Mouse (Mus musculus) hindbrain, embryonic 11.5 days (tissue): ENCODE data around the gene Olfr524. TPM values are rescaled to one million over a fixed set of nuclear protein-coding genes. Genes with fewer than 3 reads are reported as not detected.

Experiments used
- ATAC-seq: fragments of 200-750 bp; cut with Nextera tagmentation; 2 replicates; pipeline ENCODE4 v1.8.0; 2017; ENCODE audit warnings: mild to moderate bottlenecking, moderate TSS enrichment, moderate library complexity; ENCODE audit not compliant: low FRiP score
- DNase-seq: peaks from one replicate; pipeline ENCODE4 v3.0.0-alpha.2; 2015; ENCODE audit warnings: low spot score
- H3K27ac ChIP-seq: fragments of 300-500 bp; sonication (generic); 2 replicates; pipeline ENCODE4 v1.5.1; 2014; ENCODE audit warnings: mild to moderate bottlenecking, low read depth, low read length
- H3K27me3 ChIP-seq: fragments of 300-500 bp; sonication (generic); 2 replicates; pipeline ENCODE4 v1.6.1; 2014; ENCODE audit warnings: mild to moderate bottlenecking, low read length, moderate library complexity, mixed read lengths; ENCODE audit not compliant: control insufficient read depth, insufficient read depth
- H3K36me3 ChIP-seq: fragments of 300-500 bp; sonication (generic); 2 replicates; pipeline ENCODE4 v1.6.1; 2014; ENCODE audit warnings: mild to moderate bottlenecking, low read length, moderate library complexity, mixed read lengths; ENCODE audit not compliant: control insufficient read depth, insufficient read depth
- H3K4me1 ChIP-seq: fragments of 300-500 bp; sonication (generic); replicated peaks from 2 replicates; pipeline ENCODE4 v1.6.1; 2014; ENCODE audit warnings: low read length, mixed read lengths; ENCODE audit not compliant: control insufficient read depth, insufficient read depth
- H3K4me2 ChIP-seq: fragments of 300-500 bp; sonication (generic); replicated peaks from 2 replicates; pipeline ENCODE4 v1.6.1; 2014; ENCODE audit warnings: mild to moderate bottlenecking, low read depth, low read length
- H3K4me3 ChIP-seq: fragments of 300-500 bp; sonication (generic); 2 replicates; pipeline ENCODE4 v1.5.1; 2014; ENCODE audit warnings: low read depth, low read length
- H3K9ac ChIP-seq: fragments of 300-500 bp; sonication (generic); 2 replicates; pipeline ENCODE4 v1.6.1; 2014; ENCODE audit warnings: low read depth, low read length
- H3K9me3 ChIP-seq: fragments of 300-500 bp; sonication (generic); 2 replicates; pipeline ENCODE4 v1.6.1; 2016; ENCODE audit warnings: low read length; ENCODE audit not compliant: control insufficient read depth
- WGBS: fragments of 180-500 bp; shearing (Covaris S2); extraction: QIAGEN DNeasy Blood & Tissue Kit; methylation state at CpG from one replicate; pipeline ENCODE4 v1.1.7; 2014; 5-methylcytosine and 5-hydroxymethylcytosine counted together
- polyA plus RNA-seq: library from polyadenylated mRNA; unstranded; fragments of >200 nt; fragmentation: Nextera tagmentation; extraction: Ambion mirVana; gene quantifications from 2 replicates; pipeline ENCODE4 v1.2.1, GENCODE M21; 2014

Olfr524 gene
- polyA plus RNA-seq, 1 experiment from 2014 or later: not detected

- no peaks in the 10 kb centered on the region for H3K36me3 ChIP-seq
- WGBS: 72% methylated on average over 1 of the region's 1 CpGs
- H3K4me3 ChIP-seq: no peak within 1 kb of the TSS
- no peak within 1 kb of the TSS for H3K4me2 ChIP-seq
- no peaks in the 10 kb centered on the region for H3K27me3 ChIP-seq
- H3K9me3 ChIP-seq: no peaks in the 10 kb centered on the region
- no peak within 1 kb of the TSS for H3K27ac ChIP-seq
- no peak for ATAC-seq
- no peak within 1 kb of the TSS for H3K9ac ChIP-seq
- no peaks in the 10 kb centered on the region for H3K4me1 ChIP-seq
- DNase-seq: no peak
These were observed 32.8 kb downstream of the Olfr524 start, which contains the start of gene Olfr523 for GRCm38 (mm10) chr7:140172936-140173335. Gene Olfr523 (plus strand): TSS chr7:140173217.

DNA sequence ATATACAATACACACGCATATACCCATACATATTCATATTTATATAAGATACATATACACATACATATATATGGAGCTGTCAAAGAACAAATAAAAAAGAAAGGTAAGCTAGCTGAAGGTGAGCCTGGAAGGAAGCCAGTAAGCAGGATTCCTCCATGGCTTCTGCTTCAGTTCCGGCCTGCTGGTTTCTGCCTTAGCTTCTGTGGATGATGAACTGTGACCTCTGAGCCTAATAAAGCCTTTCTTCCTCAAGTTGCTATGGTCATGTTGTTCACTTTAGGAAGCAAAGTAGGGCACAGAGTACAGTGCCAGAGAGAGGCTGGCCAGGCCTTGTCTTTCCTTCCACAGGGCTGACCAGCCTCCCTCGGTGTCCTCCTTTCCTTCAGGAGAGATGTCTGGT lies 34.9 kb downstream of the Olfr524 start:
- ATAC-seq: no peak
- no peak for DNase-seq
- H3K4me3 ChIP-seq: no peak overlapping the region
- H3K9me3 ChIP-seq: no peaks in the 10 kb centered on the region
- H3K27me3 ChIP-seq: no peaks in the 10 kb centered on the region
- H3K4me1 ChIP-seq: no peaks in the 10 kb centered on the region
- WGBS: 93% methylated on average over 3 of the region's 3 CpGs
- H3K4me2 ChIP-seq: no peak overlapping the region
- no peak overlapping the region for H3K27ac ChIP-seq
- H3K36me3 ChIP-seq: no peaks in the 10 kb centered on the region
- H3K9ac ChIP-seq: no peak overlapping the region

DNA sequence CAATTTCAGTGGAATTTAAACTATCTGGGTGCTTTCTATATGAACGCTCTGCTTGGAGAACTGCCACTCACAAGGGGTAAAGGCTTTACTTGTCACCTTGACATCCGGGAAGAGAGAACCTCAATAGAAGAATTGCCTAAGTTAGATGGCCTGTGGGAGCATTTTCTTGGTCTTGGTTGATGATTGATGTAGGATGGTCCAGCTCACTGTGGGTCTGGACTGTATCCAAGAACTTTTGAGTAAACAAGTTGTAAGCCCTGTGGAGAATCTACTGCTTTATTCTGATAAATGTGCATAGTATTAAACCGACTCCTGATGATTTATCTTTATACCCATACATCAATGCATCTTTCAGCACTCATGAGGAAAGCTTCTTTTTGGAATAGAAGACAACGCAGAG lies 36.4 kb downstream of the Olfr524 start:
- no peak overlapping the region for H3K9ac ChIP-seq
- no peak overlapping the region for H3K4me2 ChIP-seq
- WGBS: 83% methylated on average over 4 of the region's 4 CpGs
- no peak overlapping the region for H3K4me3 ChIP-seq
- no peaks in the 10 kb centered on the region for H3K9me3 ChIP-seq
- DNase-seq (no peak), ATAC-seq (no peak)
- H3K27ac ChIP-seq: no peak overlapping the region
- no peaks in the 10 kb centered on the region for H3K4me1 ChIP-seq
- H3K36me3 ChIP-seq: no peaks in the 10 kb centered on the region
- H3K27me3 ChIP-seq: no peaks in the 10 kb centered on the region

GRCm38 (mm10) chr7:140167950-140168349 lies 37.8 kb downstream of the Olfr524 start:
- H3K4me1 ChIP-seq: no peaks in the 10 kb centered on the region
- H3K27me3 ChIP-seq: no peaks in the 10 kb centered on the region
- H3K9ac ChIP-seq: no peak overlapping the region
- no peaks in the 10 kb centered on the region for H3K36me3 ChIP-seq
- H3K27ac ChIP-seq: no peak overlapping the region
- ATAC-seq (no peak), DNase-seq (no peak)
- H3K4me3 ChIP-seq: no peak overlapping the region
- no peak overlapping the region for H3K4me2 ChIP-seq
- WGBS: 69% methylated on average over 1 of the region's 1 CpGs
- no peaks in the 10 kb centered on the region for H3K9me3 ChIP-seq

- Histone ChIP-seq H3K36me3 (no peaks in the 10 kb centered on the region), H3K4me3 (no peak within 1 kb of the TSS), H3K27ac (no peak within 1 kb of the TSS), H3K9me3 (no peaks in the 10 kb centered on the region), H3K4me1 (no peaks in the 10 kb centered on the region), H3K27me3 (no peaks in the 10 kb centered on the region), H3K4me2 (no peak within 1 kb of the TSS), H3K9ac (no peak within 1 kb of the TSS)
- ATAC-seq: no peak
- DNase-seq: no peak
- WGBS: 78% methylated on average over 7 of the region's 7 CpGs
These were observed 41.1 kb downstream of the Olfr524 start, which contains the start of gene Olfr522 for GRCm38 (mm10) chr7:140164664-140165063. Gene Olfr522 (minus strand): TSS chr7:140164764.

GRCm38 (mm10) chr7:140160363-140160762 lies 45.4 kb downstream of the Olfr524 start:
- Histone ChIP-seq H3K9ac (no peak overlapping the region), H3K27me3 (no peaks in the 10 kb centered on the region), H3K4me2 (no peak overlapping the region), H3K4me3 (no peak overlapping the region), H3K36me3 (no peaks in the 10 kb centered on the region), H3K4me1 (no peaks in the 10 kb centered on the region), H3K27ac (no peak overlapping the region), H3K9me3 (no peaks in the 10 kb centered on the region)
- 80% methylated on average over 3 of the region's 3 CpGs for WGBS
- DNase-seq (no peak), ATAC-seq (no peak)

- Histone ChIP-seq H3K27me3 (peaks cover 15% of the 10 kb centered on the region), H3K27ac (peak within 1 kb of the TSS; percentile 42; the same call in 1 of the 2 replicates)
- 2% methylated on average over 25 of the region's 28 CpGs for WGBS
These were observed 51.4 kb downstream of the Olfr524 start, which contains the start of gene Sprn for GRCm38 (mm10) chr7:140154218-140154927. Gene Sprn (minus strand): TSS chr7:140154877.

DNA sequence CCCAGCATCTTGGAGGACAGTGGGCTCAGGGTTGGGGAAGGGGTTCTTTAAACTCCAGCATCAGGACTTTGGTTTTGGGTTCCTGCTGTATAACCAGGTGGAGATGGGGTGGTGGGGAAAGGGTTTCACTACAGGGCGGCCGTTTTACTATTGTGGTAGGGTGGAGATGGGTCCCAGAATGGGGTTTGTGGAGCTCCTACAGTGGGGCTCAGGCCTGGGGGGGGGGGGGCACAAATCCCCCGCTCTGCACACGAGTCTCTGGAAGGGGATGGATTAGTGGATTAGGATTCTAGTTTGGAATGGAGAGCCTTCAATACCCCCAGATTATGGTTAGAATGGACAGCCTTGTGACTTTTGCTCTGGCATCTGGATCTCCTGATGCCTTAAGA lies 51.9 kb downstream of the Olfr524 start:
- peak; percentile 25; the same call in 1 of the 2 replicates for ATAC-seq
- Histone ChIP-seq H3K4me2 (peak overlapping the region; percentile 61), H3K9ac (peak overlapping the region; percentile 56), H3K36me3 (no peaks in the 10 kb centered on the region), H3K4me1 (peaks cover 5% of the 10 kb centered on the region; the same call in 1 of the 2 replicates), H3K4me3 (peak overlapping the region; percentile 27), H3K9me3 (no peaks in the 10 kb centered on the region), H3K27me3 (peaks cover 15% of the 10 kb centered on the region), H3K27ac (no peak overlapping the region)
- WGBS: 11% methylated on average over 4 of the region's 4 CpGs
- no peak for DNase-seq

More at GRCm38 (mm10) chr7:140154218-140154927, 51.4 kb downstream of the Olfr524 start, which contains the start of gene Sprn:
- Histone ChIP-seq H3K36me3 (no peaks in the 10 kb centered on the region), H3K4me1 (peaks cover 5% of the 10 kb centered on the region; the same call in 1 of the 2 replicates), H3K9ac (peak within 1 kb of the TSS; percentile 56), H3K4me2 (peak within 1 kb of the TSS; percentile 61), H3K4me3 (peak within 1 kb of the TSS; percentile 27), H3K9me3 (no peaks in the 10 kb centered on the region)
- DNase-seq (peak; percentile 53), ATAC-seq (peak; percentile 82)

DNA sequence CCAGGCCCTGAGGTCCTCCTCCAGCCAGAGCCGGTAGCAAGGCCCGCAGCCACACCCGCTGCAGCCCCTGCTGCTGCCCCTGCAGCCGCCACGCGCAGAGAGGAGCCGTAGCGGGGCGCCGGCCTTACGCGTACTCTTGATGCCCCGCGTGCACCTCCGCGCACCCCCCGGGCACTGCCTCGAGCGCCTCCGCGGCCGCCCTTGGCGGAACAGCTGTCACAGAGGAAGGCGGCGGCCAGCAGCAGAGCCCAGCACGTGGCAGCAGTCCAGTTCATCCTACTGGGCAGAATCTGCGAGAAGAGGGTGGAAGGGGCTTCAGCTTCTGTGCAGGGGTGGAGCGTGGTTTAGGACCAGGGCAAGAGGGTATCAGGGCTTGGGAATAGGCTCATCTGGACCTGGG lies 52.4 kb downstream of the Olfr524 start:
- peaks cover 15% of the 10 kb centered on the region for H3K27me3 ChIP-seq
- H3K4me1 ChIP-seq: peaks cover 5% of the 10 kb centered on the region; the same call in 1 of the 2 replicates
- H3K9me3 ChIP-seq: no peaks in the 10 kb centered on the region
- peak; percentile 41 for DNase-seq
- peak overlapping the region; percentile 27; the same call in 1 of the 2 replicates for H3K9ac ChIP-seq
- WGBS: 3% methylated on average over 28 of the region's 28 CpGs
- no peak overlapping the region for H3K27ac ChIP-seq
- no peaks in the 10 kb centered on the region for H3K36me3 ChIP-seq
- H3K4me3 ChIP-seq: peak overlapping the region; percentile 21
- 0 out of 2 replicates have a peak, but pooled peaks have one; percentile 34 for ATAC-seq
- H3K4me2 ChIP-seq: peak overlapping the region; percentile 61
